Mouse (Mus musculus) limb, embryonic 14.5 days (tissue): ENCODE data around the gene Ss18l1. TPM values are rescaled to one million over a fixed set of nuclear protein-coding genes. Genes with fewer than 3 reads are reported as not detected.

Source experiments
- ATAC-seq: fragments of 200-750 bp; cut with Nextera tagmentation; 2 replicates; pipeline ENCODE4 v1.8.0; 2017; ENCODE audit warnings: low read depth, moderate number of reproducible peaks, moderate TSS enrichment; ENCODE audit not compliant: low FRiP score
- DNase-seq: peaks from one replicate; pipeline ENCODE4 v3.0.0-alpha.2; 2015; ENCODE audit warnings: low spot score
- H3K27ac ChIP-seq: fragments of 300-500 bp; sonication (generic); replicated peaks from 2 replicates; pipeline ENCODE4 v1.5.1; 2014; ENCODE audit warnings: low read depth, mild to moderate bottlenecking, low read length, moderate library complexity, mixed read lengths
- H3K27me3 ChIP-seq: fragments of 300-500 bp; sonication (generic); 2 replicates; pipeline ENCODE4 v1.6.1; 2014; ENCODE audit warnings: low read length, mixed read lengths; ENCODE audit not compliant: control insufficient read depth, insufficient read depth
- H3K36me3 ChIP-seq: fragments of 300-500 bp; sonication (generic); 2 replicates; pipeline ENCODE4 v1.6.1; 2014; ENCODE audit warnings: mild to moderate bottlenecking, low read length, moderate library complexity, mixed read lengths; ENCODE audit not compliant: control insufficient read depth, insufficient read depth
- H3K4me1 ChIP-seq: fragments of 300-500 bp; sonication (generic); 2 replicates; pipeline ENCODE4 v1.6.1; 2014; ENCODE audit warnings: antibody characterized with exemption, low read length, mixed read lengths; ENCODE audit not compliant: control insufficient read depth, insufficient read depth
- H3K4me2 ChIP-seq: fragments of 300-500 bp; sonication (generic); replicated peaks from 2 replicates; pipeline ENCODE4 v1.6.1; 2014; ENCODE audit warnings: low read depth, mild to moderate bottlenecking, low read length, moderate library complexity; ENCODE audit not compliant: severe bottlenecking
- H3K4me3 ChIP-seq: fragments of 300-500 bp; sonication (generic); replicated peaks from 2 replicates; pipeline ENCODE4 v1.5.1; 2014; ENCODE audit warnings: low read length
- H3K9ac ChIP-seq: fragments of 300-500 bp; sonication (generic); 2 replicates; pipeline ENCODE4 v1.6.1; 2014; ENCODE audit warnings: mild to moderate bottlenecking, low read depth, low read length, moderate library complexity; ENCODE audit not compliant: severe bottlenecking
- H3K9me3 ChIP-seq: fragments of 300-500 bp; sonication (generic); 2 replicates; pipeline ENCODE4 v1.6.1; 2016; ENCODE audit warnings: low read length; ENCODE audit not compliant: control insufficient read depth
- POLR2A ChIP-seq: fragments of 200-500 bp; IDR thresholded peaks from 2 replicates; pipeline ENCODE4 v1.8.0; 2012; ENCODE audit warnings: inconsistent platforms, mild to moderate bottlenecking, moderate library complexity, borderline replicate concordance; ENCODE audit not compliant: insufficient read depth, insufficient read length; ENCODE audit errors: extremely low read depth
- WGBS: fragments of 180-500 bp; shearing (Covaris S2); extraction: QIAGEN DNeasy Blood & Tissue Kit; methylation state at CpG from one replicate; pipeline ENCODE4 v1.1.7; 2014; 5-methylcytosine and 5-hydroxymethylcytosine counted together
- polyA plus RNA-seq, 2 experiments: library from polyadenylated mRNA; depleted of rRNA in 1 of 2; stranded (reverse) in 1 of 2; unstranded in 1 of 2; fragments of >200 nt; fragmentation: Nextera tagmentation in 1 of 2; extraction: Ambion mirVana in 1 of 2; gene quantifications; 2 replicates each; pipeline versions ENCODE4 v1.2.1 to v1.2.3; 2012 to 2014

The Ss18l1 gene
- polyA plus RNA-seq, 2 experiments, result 3.5 to 9.1 TPM

GRCm38 (mm10) chr2:180006352-180007017, 35.8 kb upstream of the Ss18l1 start:
- no peaks in the 10 kb centered on the region for H3K9me3 ChIP-seq

GRCm38 (mm10) chr2:180010686-180011085, 31.6 kb upstream of the Ss18l1 start:
- no peaks in the 10 kb centered on the region for H3K4me1 ChIP-seq
- ATAC-seq (no peak), DNase-seq (no peak)
- no peak overlapping the region for H3K9ac ChIP-seq
- H3K27me3 ChIP-seq, result no peaks in the 10 kb centered on the region
- H3K36me3 ChIP-seq, result no peaks in the 10 kb centered on the region
- H3K4me2 ChIP-seq, result no peak overlapping the region
- H3K4me3 ChIP-seq, result no peak overlapping the region
- H3K27ac ChIP-seq, result no peak overlapping the region
- no peaks in the 10 kb centered on the region for H3K9me3 ChIP-seq
- no peak for TF ChIP-seq POLR2A
- 98% methylated on average over 7 of the region's 7 CpGs for WGBS

More at GRCm38 (mm10) chr2:180006352-180007017, 35.8 kb upstream of the Ss18l1 start:
- Histone ChIP-seq H3K9ac (no peak overlapping the region), H3K4me1 (no peaks in the 10 kb centered on the region), H3K36me3 (no peaks in the 10 kb centered on the region), H3K4me2 (no peak overlapping the region), H3K27me3 (no peaks in the 10 kb centered on the region), H3K27ac (no peak overlapping the region), H3K4me3 (no peak overlapping the region)
- TF ChIP-seq POLR2A, result no peak
- 46% methylated on average over 9 of the region's 9 CpGs for WGBS
- DNase-seq (no peak), ATAC-seq (no peak)

- H3K27me3 ChIP-seq, result no peaks in the 10 kb centered on the region
- WGBS, result 80% methylated on average over 6 of the region's 6 CpGs
- DNase-seq (no peak), ATAC-seq (no peak)
- H3K4me2 ChIP-seq, result no peak overlapping the region
- H3K27ac ChIP-seq, result no peak overlapping the region
- no peaks in the 10 kb centered on the region for H3K9me3 ChIP-seq
- no peaks in the 10 kb centered on the region for H3K36me3 ChIP-seq
- H3K4me1 ChIP-seq, result no peaks in the 10 kb centered on the region
- no peak overlapping the region for H3K4me3 ChIP-seq
- TF ChIP-seq POLR2A, result no peak
- no peak overlapping the region for H3K9ac ChIP-seq
These were observed 30.9 kb upstream of the Ss18l1 start for GRCm38 (mm10) chr2:180011370-180011769.

- H3K36me3 ChIP-seq, result no peaks in the 10 kb centered on the region
- H3K4me2 ChIP-seq, result no peak overlapping the region
- no peaks in the 10 kb centered on the region for H3K9me3 ChIP-seq
- no peak overlapping the region for H3K4me3 ChIP-seq
- H3K9ac ChIP-seq, result no peak overlapping the region
- H3K27me3 ChIP-seq, result no peaks in the 10 kb centered on the region
- DNase-seq (no peak), ATAC-seq (no peak)
- no peak for TF ChIP-seq POLR2A
- 82% methylated on average over 7 of the region's 7 CpGs for WGBS
- H3K4me1 ChIP-seq, result peaks cover 14% of the 10 kb centered on the region
- no peak overlapping the region for H3K27ac ChIP-seq
These were observed 28.6 kb upstream of the Ss18l1 start for GRCm38 (mm10) chr2:180013686-180014085.

GRCm38 (mm10) chr2:180017632-180018031, 24.7 kb upstream of the Ss18l1 start:
- Histone ChIP-seq H3K4me2 (no peak overlapping the region), H3K4me1 (peaks cover 17% of the 10 kb centered on the region), H3K9ac (no peak overlapping the region), H3K27me3 (no peaks in the 10 kb centered on the region), H3K9me3 (no peaks in the 10 kb centered on the region), H3K36me3 (no peaks in the 10 kb centered on the region), H3K4me3 (no peak overlapping the region), H3K27ac (no peak overlapping the region)
- ATAC-seq, result no peak
- 43% methylated on average over 4 of the region's 4 CpGs for WGBS
- no peak for DNase-seq
- TF ChIP-seq POLR2A, result no peak
